Mouse (Mus musculus): ENCODE data around the gene Chad. TPM values are rescaled to one million over a fixed set of nuclear protein-coding genes. Genes with fewer than 3 reads are reported as not detected.

Chad gene
- polyA plus RNA-seq, 1 experiment from 2014 or later: not detected

Other genes with a start within 250 kb of the Chad start
- gene Luc7l3, start 243.1 kb upstream of the Chad start, polyA plus RNA-seq (2015; fragmentation: Nextera tagmentation; extraction: Ambion mirVana): 53.4 and 68.8 TPM in 2 replicates
- 5.2 and 5.5 TPM in 2 replicates for gene Ankrd40, start 237.0 kb upstream of the Chad start, polyA plus RNA-seq (2015; fragmentation: Nextera tagmentation; extraction: Ambion mirVana)
- gene Abcc3, start 172.1 kb upstream of the Chad start, polyA plus RNA-seq (2015; fragmentation: Nextera tagmentation; extraction: Ambion mirVana): 4.3 and 5.8 TPM in 2 replicates
- 1.4 and 1.8 TPM in 2 replicates for gene Cacna1g, start 90.8 kb upstream of the Chad start, polyA plus RNA-seq (2015; fragmentation: Nextera tagmentation; extraction: Ambion mirVana)
- gene Spata20, start 78.9 kb upstream of the Chad start, polyA plus RNA-seq (2015; fragmentation: Nextera tagmentation; extraction: Ambion mirVana): not detected in 2 replicates
- gene Epn3, start 65.1 kb upstream of the Chad start, polyA plus RNA-seq (2015; fragmentation: Nextera tagmentation; extraction: Ambion mirVana): 0.05 and 0.08 TPM in 2 replicates
- 0.05 and 0.19 TPM in 2 replicates for gene Mycbpap, start 43.3 kb upstream of the Chad start, polyA plus RNA-seq (2015; fragmentation: Nextera tagmentation; extraction: Ambion mirVana)
- 1.6 and 2.5 TPM in 2 replicates for gene Rsad1, start 15.8 kb upstream of the Chad start, polyA plus RNA-seq (2015; fragmentation: Nextera tagmentation; extraction: Ambion mirVana)
- gene Acsf2, start 36.8 kb downstream of the Chad start, polyA plus RNA-seq (2015; fragmentation: Nextera tagmentation; extraction: Ambion mirVana): 1.1 and 1.3 TPM in 2 replicates
- 133 and 148 TPM in 2 replicates for gene Lrrc59, start 64.7 kb downstream of the Chad start, polyA plus RNA-seq (2015; fragmentation: Nextera tagmentation; extraction: Ambion mirVana)
- gene Mrpl27, start 88.7 kb downstream of the Chad start, polyA plus RNA-seq (2015; fragmentation: Nextera tagmentation; extraction: Ambion mirVana): 90.2 and 91.3 TPM in 2 replicates
- 18.4 and 19.5 TPM in 2 replicates for gene Eme1, start 88.9 kb downstream of the Chad start, polyA plus RNA-seq (2015; fragmentation: Nextera tagmentation; extraction: Ambion mirVana)
- 2.4 and 2.9 TPM in 2 replicates for gene Xylt2, start 112.5 kb downstream of the Chad start, polyA plus RNA-seq (2015; fragmentation: Nextera tagmentation; extraction: Ambion mirVana)
- not detected in 2 replicates for gene Gm11541, start 139.5 kb downstream of the Chad start, polyA plus RNA-seq (2015; fragmentation: Nextera tagmentation; extraction: Ambion mirVana)
- gene Cdc34b, start 176.7 kb downstream of the Chad start, polyA plus RNA-seq (2015; fragmentation: Nextera tagmentation; extraction: Ambion mirVana): 0.08 TPM in 1 of 2 replicates, not detected in the other
- not detected in 2 replicates for gene Tmem92, start 217.7 kb downstream of the Chad start, polyA plus RNA-seq (2015; fragmentation: Nextera tagmentation; extraction: Ambion mirVana)

Data from liver, embryonic 13.5 days (tissue).